In genomic region chr7:78579461-78580234, GRCm38 (mm10) we compare ENCODE assay signal across 8 mouse cellular contexts.
DNase-seq lines count a peak whose midpoint lies in the region; ATAC-seq and TF ChIP-seq lines count a peak whose summit lies in the region.

No protein-coding gene starts in this region.

- H3K36me3 ChIP-seq in heart, embryonic 12.5 days: no peaks in the 10 kb centered on the region
- no peaks in the 10 kb centered on the region for H3K36me3 ChIP-seq in testis, adult 2 months (ENCODE audit: control insufficient read depth, insufficient read depth, low read length)
- no peaks in the 10 kb centered on the region for H3K36me3 ChIP-seq in embryonic facial prominence, embryonic 14.5 days (ENCODE audit: control insufficient read depth, insufficient read depth, low read length)
- H3K36me3 ChIP-seq in intestine, embryonic 16.5 days (ENCODE audit: control insufficient read depth, insufficient read depth, low read length): no peaks in the 10 kb centered on the region

- intact Hi-C loops in heart, postnatal 25 days (cut with DNase I): no loop called here

- no peak for TF ChIP-seq POLR2A in testis, adult 2 months (IDR thresholded peaks at IDR 0.05; ENCODE audit: control insufficient read depth, low read depth, low read length)

- peaks cover 8% of the 10 kb centered on the region for H3K4me1 ChIP-seq in heart, embryonic 12.5 days (replicated peaks)
- peaks cover 10% of the 10 kb centered on the region for H3K4me1 ChIP-seq in testis, adult 2 months (ENCODE audit: control insufficient read depth, insufficient read depth, low read length)
- no peaks in the 10 kb centered on the region for H3K4me1 ChIP-seq in embryonic facial prominence, embryonic 14.5 days (ENCODE audit: control insufficient read depth, insufficient read depth, low read length)
- H3K4me1 ChIP-seq in intestine, embryonic 16.5 days (ENCODE audit: control insufficient read depth, insufficient read depth, low read length): peaks cover 4% of the 10 kb centered on the region

- no peak for ATAC-seq in heart, embryonic 12.5 days (ENCODE audit: insufficient number of reproducible peaks, low FRiP score)
- ATAC-seq in embryonic facial prominence, embryonic 14.5 days (ENCODE audit: low read depth): no peak
- ATAC-seq in intestine, embryonic 16.5 days: no peak

- WGBS in heart, embryonic 12.5 days: 4% methylated on average over 13 of the region's 13 CpGs
- WGBS in embryonic facial prominence, embryonic 14.5 days: under 1% methylated on average over 13 of the region's 13 CpGs
- 5% methylated on average over 13 of the region's 13 CpGs for WGBS in intestine, embryonic 16.5 days

- no peak overlapping the region for H3K27ac ChIP-seq in heart, embryonic 12.5 days (ENCODE audit: poor library complexity, severe bottlenecking)
- no peak overlapping the region for H3K27ac ChIP-seq in testis, adult 2 months (ENCODE audit: control insufficient read depth, insufficient read depth, low read depth, low read length)
- no peak overlapping the region for H3K27ac ChIP-seq in embryonic facial prominence, embryonic 14.5 days (replicated peaks; ENCODE audit: low read depth, low read length)
- no peak overlapping the region for H3K27ac ChIP-seq in intestine, embryonic 16.5 days (ENCODE audit: low read length)

- H3K27me3 ChIP-seq in heart, embryonic 12.5 days (replicated peaks): peaks cover 96% of the 10 kb centered on the region
- H3K27me3 ChIP-seq in testis, adult 2 months (ENCODE audit: control insufficient read depth, insufficient read depth, low read length): no peaks in the 10 kb centered on the region; the same call in 1 of the 2 replicates
- H3K27me3 ChIP-seq in embryonic facial prominence, embryonic 14.5 days (replicated peaks; ENCODE audit: control insufficient read depth, insufficient read depth, low read length): peaks cover 98% of the 10 kb centered on the region
- H3K27me3 ChIP-seq in intestine, embryonic 16.5 days (replicated peaks; ENCODE audit: control insufficient read depth, insufficient read depth, low read length): peaks cover 69% of the 10 kb centered on the region

- H3K9me3 ChIP-seq in heart, embryonic 12.5 days (replicated peaks): no peaks in the 10 kb centered on the region
- H3K9me3 ChIP-seq in embryonic facial prominence, embryonic 14.5 days (ENCODE audit: control insufficient read depth, low read length): no peaks in the 10 kb centered on the region
- no peaks in the 10 kb centered on the region for H3K9me3 ChIP-seq in intestine, embryonic 16.5 days (ENCODE audit: control insufficient read depth, low read length)

- H3K9ac ChIP-seq in heart, embryonic 12.5 days: no peak overlapping the region
- H3K9ac ChIP-seq in embryonic facial prominence, embryonic 14.5 days (ENCODE audit: low read depth, low read length): no peak overlapping the region; the same call in 1 of the 2 replicates
- 0 out of 2 replicates have a peak overlapping the region, but pooled peaks have one; percentile 56 for H3K9ac ChIP-seq in intestine, embryonic 16.5 days (ENCODE audit: low read depth, low read length)

- DNase-seq in heart, postnatal 25 days (ENCODE audit: low spot score): no peak
- no peak for DNase-seq in testis, postnatal 14 days (ENCODE audit: low spot score)
- peak; percentile 18 for DNase-seq in embryonic facial prominence, embryonic 14.5 days (ENCODE audit: low spot score)
- peak; percentile 64 for DNase-seq in retina, embryonic 14.5 days (ENCODE audit: low spot score)
- DNase-seq in spleen, postnatal 4 days (ENCODE audit: low spot score in 2 of 2): no peak

- peak overlapping the region; percentile 57 for H3K4me3 ChIP-seq in heart, embryonic 12.5 days
- H3K4me3 ChIP-seq in testis, adult 2 months (ENCODE audit: control insufficient read depth, low read depth, low read length): no peak overlapping the region
- H3K4me3 ChIP-seq in embryonic facial prominence, embryonic 14.5 days (ENCODE audit: low read depth, low read length): peak overlapping the region; percentile 48
- peak overlapping the region; percentile 54 for H3K4me3 ChIP-seq in intestine, embryonic 16.5 days (ENCODE audit: low read length)

- TF ChIP-seq CTCF in testis, adult 2 months (IDR thresholded peaks at IDR 0.05; ENCODE audit: control insufficient read depth, insufficient read depth, insufficient replicate concordance, low read depth, low read length): peak; percentile 38; the same call in 1 of the 2 replicates

- peak overlapping the region; percentile 95 for H3K4me2 ChIP-seq in heart, embryonic 12.5 days
- peak overlapping the region; percentile 73 for H3K4me2 ChIP-seq in embryonic facial prominence, embryonic 14.5 days (ENCODE audit: low read depth, low read length)
- H3K4me2 ChIP-seq in intestine, embryonic 16.5 days (ENCODE audit: low read depth, low read length): peak overlapping the region; percentile 90

Comparison
In these comparisons a context has a peak if more than half of its experiments do, and no peak if none do; other contexts are left out.
1. DNase-seq: peak in embryonic facial prominence, embryonic 14.5 days (single experiment) and retina, embryonic 14.5 days (single experiment); none in heart, postnatal 25 days (single experiment), testis, postnatal 14 days (single experiment) and spleen, postnatal 4 days (0 of 2).
2. Peak in every context shown above with its lines, with median percentiles within 50 percentile points of each other: H3K4me2 ChIP-seq.